Mouse (Mus musculus) c-Kit-positive CD71-positive TER-119-negative erythroid progenitor cells, embryonic 14.5 days (primary cell): ENCODE measurements around the gene Nit2.

Source experiments
- DNase-seq: peaks from one replicate; pipeline ENCODE4 v3.0.0-alpha.2; 2013; ENCODE audit warnings: low read depth

Gene Nit2

GRCm38 (mm10) chr16:57162841-57163240 is 4.3 kb downstream of the Nit2 start:
- DNase-seq = no peak

- no peak for DNase-seq
Observed at GRCm38 (mm10) chr16:57159835-57160234, 7.3 kb downstream of the Nit2 start.

GRCm38 (mm10) chr16:57157728-57158127 is 9.4 kb downstream of the Nit2 start:
- DNase-seq = no peak

- DNase-seq = no peak
Observed at GRCm38 (mm10) chr16:57157076-57157475, 10.1 kb downstream of the Nit2 start.

- peak; percentile 42 for DNase-seq
Observed at GRCm38 (mm10) chr16:57155899-57156298, 11.2 kb downstream of the Nit2 start.

GRCm38 (mm10) chr16:57151437-57151836 is 15.7 kb downstream of the Nit2 start:
- no peak for DNase-seq

GRCm38 (mm10) chr16:57144741-57145140 is 22.4 kb downstream of the Nit2 start:
- DNase-seq = no peak

GRCm38 (mm10) chr16:57133611-57134010 is 33.5 kb downstream of the Nit2 start:
- DNase-seq = no peak

- DNase-seq = no peak
Observed at GRCm38 (mm10) chr16:57132326-57132725, 34.8 kb downstream of the Nit2 start.

GRCm38 (mm10) chr16:57131544-57131943 is 35.6 kb downstream of the Nit2 start:
- DNase-seq = no peak

GRCm38 (mm10) chr16:57130752-57131400 is 36.3 kb downstream of the Nit2 start:
- DNase-seq = no peak

- DNase-seq = no peak
Observed at GRCm38 (mm10) chr16:57127825-57128224, 39.3 kb downstream of the Nit2 start.

GRCm38 (mm10) chr16:57126268-57126667 is 40.9 kb downstream of the Nit2 start:
- no peak for DNase-seq

- DNase-seq = no peak
Observed at GRCm38 (mm10) chr16:57122682-57123445, 44.3 kb downstream of the Nit2 start.

- DNase-seq = no peak
Observed at GRCm38 (mm10) chr16:57121816-57122415, 45.2 kb downstream of the Nit2 start.

- DNase-seq = peak; percentile 82
Observed at GRCm38 (mm10) chr16:57120913-57121815, 46.0 kb downstream of the Nit2 start, which contains the start of gene Tomm70a. Gene Tomm70a (plus strand): TSS chr16:57121703.

GRCm38 (mm10) chr16:57117562-57117961 is 49.6 kb downstream of the Nit2 start:
- no peak for DNase-seq

- no peak for DNase-seq
Observed at GRCm38 (mm10) chr16:57116066-57116465, 51.1 kb downstream of the Nit2 start.
